Mouse (Mus musculus): ENCODE results near the gene Pcyt1a. TPM values are rescaled to one million over a fixed set of nuclear protein-coding genes. Genes with fewer than 3 reads are reported as not detected.

Gene Pcyt1a
- total RNA-seq, 2 experiments from 2014 or later: 108 to 123 TPM

DNA sequence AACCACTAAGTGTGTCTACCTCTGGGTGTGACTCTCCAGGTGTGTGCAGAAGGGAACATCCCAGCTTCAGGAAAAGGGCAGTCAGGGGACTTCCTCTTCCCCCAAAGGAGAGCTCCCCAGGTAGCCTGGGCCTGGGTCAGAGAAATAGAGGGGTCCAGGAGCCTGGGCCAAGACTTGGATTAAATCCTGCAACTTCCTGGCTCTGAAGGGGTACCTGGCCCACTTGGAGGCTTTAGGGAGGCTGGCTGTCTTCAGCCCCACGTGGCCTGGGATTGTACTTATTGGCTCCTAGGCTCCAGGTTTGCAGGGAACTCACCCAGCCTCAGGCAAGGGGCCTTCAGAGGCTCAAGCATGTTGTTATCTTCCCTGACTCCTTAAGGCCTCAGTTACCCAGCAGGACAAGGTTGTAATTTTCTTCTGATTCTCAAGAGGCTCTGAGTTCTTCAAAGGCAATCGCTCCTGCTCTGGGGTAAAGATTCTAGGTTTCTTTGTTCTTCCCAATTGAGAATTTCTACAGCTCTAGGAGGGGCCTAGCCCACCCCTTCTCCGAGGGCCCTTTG, 77.9 kb downstream of the Pcyt1a start:
- TF ChIP-seq CTCF (IDR thresholded peaks at IDR 0.05): no peak
- Histone ChIP-seq H3K27ac (peak overlapping the region; percentile 68), H3K4me3 (no peak overlapping the region)
- intact Hi-C loops (cut with DNase I): loop anchor here (2.0 to 5.0 kb wide), 2 partner anchors 129 to 174 kb away; no protein-coding TSS in a partner anchor
- no peak for DNase-seq

DNA sequence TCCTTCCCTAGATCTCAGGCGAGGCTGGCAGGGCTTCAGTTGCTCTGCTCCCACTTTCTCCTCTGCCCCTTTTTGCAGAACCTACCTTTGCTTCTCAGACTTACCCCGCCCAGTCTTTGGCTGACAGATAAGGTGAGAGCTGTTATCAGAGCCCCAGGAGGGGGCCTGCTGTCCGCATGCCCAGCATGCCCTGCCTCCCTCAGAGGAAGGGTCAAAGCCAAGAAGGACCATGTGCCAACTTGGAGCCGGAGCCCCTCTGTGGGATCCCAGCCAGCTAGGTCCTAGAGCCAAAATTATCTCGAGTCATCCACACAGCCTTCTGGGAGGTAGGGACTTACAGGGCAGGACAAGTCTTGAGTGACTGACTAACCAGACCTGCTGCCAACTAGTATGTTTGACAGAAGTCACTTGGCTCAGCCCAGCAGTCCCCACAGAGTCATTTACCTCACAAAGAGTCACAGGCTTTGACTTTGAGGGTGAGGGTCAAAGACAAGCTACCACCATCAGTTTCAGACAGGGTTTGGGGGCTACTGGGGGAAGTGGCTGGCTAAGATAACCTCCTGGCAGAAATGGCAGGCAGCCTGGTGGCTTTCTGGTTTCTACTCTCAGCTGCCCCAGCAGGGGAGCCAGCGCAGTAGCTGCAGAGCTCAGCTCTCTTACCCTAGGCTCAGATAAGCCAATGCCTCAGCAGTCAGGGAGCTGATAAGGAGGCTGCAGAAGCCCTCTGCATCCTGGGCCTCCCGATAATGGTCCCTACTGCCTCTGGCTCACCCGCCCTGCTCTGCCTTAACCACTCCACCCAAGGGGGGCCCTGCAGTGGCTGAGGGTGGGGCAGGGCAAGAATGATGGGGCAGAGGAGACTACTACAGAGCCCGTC, 78.6 kb downstream of the Pcyt1a start:
- Histone ChIP-seq H3K4me3 (no peak overlapping the region), H3K27ac (peak overlapping the region; percentile 68)
- peak; percentile 48 for DNase-seq
- intact Hi-C loops (cut with DNase I): loop anchor here (2.0 to 5.0 kb wide), 2 partner anchors 128 to 173 kb away; no protein-coding TSS in a partner anchor
- TF ChIP-seq CTCF (IDR thresholded peaks at IDR 0.05): peak; percentile 7; the same call in 1 of the 2 replicates

DNA sequence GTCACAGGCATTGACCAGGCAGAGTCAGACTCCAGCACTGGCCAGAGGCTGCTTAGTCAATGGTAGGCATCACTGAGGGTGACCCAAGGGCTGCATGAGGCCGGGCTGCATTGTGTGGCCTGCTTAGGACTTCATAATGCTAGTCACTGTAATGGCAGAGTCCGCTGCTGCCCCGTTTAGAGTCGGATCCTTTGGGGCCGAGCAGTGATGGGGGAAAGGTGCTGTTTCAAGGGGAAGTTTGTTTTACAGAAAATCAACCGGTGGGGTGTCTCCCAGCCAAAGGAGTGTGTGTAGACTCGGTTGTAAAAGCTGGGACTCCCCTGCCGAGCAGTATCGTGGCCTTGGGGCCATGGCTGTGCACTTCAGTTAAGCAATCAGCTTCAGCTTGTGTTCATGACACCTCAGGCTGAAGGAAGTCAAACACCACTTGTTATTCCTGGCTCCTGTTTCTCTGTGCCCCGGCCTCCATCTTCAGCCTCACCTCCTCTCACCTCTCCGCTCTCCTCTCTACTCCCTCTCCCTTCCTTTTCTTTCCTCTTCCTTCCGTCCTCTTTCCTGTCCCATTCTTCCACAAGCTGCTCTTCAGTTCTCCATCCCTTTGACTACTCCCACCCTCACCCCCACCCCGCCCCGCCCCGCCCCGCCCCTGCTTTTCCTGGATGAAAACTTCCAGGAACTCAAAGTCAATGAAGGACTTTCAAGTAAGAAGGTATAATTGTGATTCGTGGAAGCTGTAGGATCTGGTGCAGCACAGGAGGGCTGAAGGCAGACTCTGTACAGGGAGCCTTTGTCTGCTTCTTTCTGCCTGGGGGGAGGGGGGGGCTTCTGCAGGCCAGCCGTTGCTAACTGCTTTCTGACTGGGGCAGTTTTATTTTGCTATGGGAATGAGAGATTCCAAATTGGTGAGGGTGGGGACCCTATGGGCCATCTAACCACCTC, 79.9 kb downstream of the Pcyt1a start:
- Histone ChIP-seq H3K4me3 (no peak overlapping the region), H3K27ac (peak overlapping the region; percentile 68; the same call in 1 of the 2 replicates)
- DNase-seq: no peak
- no peak for TF ChIP-seq CTCF (IDR thresholded peaks at IDR 0.05)
- intact Hi-C loops (cut with DNase I): no loop called here

DNA sequence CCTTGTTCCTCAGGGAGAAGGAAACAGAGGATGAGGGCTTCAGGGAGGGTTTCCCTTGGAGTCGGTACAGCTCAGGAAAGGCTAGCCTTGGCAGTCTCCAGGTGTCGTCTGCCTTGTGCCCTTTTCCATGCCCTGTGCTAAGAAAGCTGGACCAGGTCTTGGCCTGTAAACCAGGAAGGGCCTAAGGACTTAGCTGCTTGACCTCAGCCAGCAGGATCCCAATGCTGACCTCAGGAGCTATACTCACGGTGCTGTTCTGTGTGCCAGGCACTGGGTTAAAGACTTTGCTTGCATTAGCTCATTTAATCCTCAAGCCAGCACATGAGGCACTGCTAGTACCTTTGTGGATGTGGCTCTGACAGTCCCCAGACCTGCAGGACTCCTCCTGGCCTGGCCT, 80.6 kb downstream of the Pcyt1a start:
- Histone ChIP-seq H3K4me3 (no peak overlapping the region), H3K27ac (no peak overlapping the region; the same call in 1 of the 2 replicates)
- no peak for DNase-seq
- intact Hi-C loops (cut with DNase I): no loop called here
- no peak for TF ChIP-seq CTCF (IDR thresholded peaks at IDR 0.05)

DNA sequence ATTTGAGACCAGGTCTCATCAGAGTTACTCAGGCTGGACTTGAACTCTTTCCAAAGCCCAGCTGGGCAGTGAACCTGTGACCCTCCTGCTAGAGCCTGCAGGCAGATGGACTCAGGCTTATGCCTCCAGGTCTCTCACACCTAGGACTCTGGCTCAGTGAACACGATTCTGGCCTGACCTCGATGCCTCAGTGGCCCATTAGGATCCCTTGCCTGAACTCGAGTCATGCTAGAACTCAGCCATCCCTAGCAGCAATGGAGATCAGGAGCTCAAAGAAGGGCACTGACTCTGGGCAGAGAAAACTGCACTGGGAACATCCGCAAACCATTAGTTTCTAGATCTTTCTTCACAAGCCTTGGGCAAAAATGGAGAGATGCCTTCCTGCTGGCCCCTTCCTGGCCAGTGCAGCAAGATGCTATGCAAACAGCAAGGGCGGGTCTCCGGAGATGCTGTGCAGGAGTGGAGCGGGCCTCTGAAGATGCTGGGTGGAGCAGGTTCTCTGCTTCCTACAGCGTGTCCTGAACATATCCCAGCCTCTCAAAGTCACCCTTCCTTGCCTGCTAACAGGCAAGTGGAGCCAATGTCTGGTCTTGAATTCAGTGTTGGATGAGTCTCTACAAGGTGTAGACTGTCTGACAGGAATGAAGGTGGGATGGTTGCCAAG, 81.2 kb downstream of the Pcyt1a start:
- TF ChIP-seq CTCF (IDR thresholded peaks at IDR 0.05): no peak
- H3K4me3 ChIP-seq: no peak overlapping the region
- peak overlapping the region; percentile 86 for H3K27ac ChIP-seq
- intact Hi-C loops (cut with DNase I): loop anchor here (2.0 kb wide), 1 partner anchor 177 kb away; no protein-coding TSS in a partner anchor
- no peak for DNase-seq

DNA sequence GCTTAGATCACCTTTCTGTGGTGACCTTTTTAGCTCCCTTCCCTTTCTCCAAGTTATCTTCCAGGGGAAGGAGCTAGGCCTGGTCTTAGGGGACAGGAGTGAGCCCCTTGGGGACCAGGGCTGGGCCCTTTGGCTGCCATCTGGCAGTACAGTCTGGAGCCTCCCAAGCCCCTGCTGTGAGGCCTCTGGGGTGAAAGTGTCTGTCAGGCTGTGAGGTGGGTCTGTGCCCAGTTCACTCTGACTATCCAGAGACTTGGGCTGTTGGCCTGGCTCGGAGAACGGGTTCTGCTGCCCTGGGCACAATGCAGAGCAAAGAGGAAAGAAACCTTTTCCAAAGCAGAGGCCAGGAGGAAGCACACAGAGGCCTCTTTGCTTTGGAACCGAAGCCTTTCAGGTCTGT, 82.2 kb downstream of the Pcyt1a start:
- peak; percentile 57 for DNase-seq
- Histone ChIP-seq H3K27ac (peak overlapping the region; percentile 86), H3K4me3 (no peak overlapping the region)
- intact Hi-C loops (cut with DNase I): loop anchor here (2.0 kb wide), 1 partner anchor 176 kb away; no protein-coding TSS in a partner anchor
- no peak for TF ChIP-seq CTCF (IDR thresholded peaks at IDR 0.05)

DNA sequence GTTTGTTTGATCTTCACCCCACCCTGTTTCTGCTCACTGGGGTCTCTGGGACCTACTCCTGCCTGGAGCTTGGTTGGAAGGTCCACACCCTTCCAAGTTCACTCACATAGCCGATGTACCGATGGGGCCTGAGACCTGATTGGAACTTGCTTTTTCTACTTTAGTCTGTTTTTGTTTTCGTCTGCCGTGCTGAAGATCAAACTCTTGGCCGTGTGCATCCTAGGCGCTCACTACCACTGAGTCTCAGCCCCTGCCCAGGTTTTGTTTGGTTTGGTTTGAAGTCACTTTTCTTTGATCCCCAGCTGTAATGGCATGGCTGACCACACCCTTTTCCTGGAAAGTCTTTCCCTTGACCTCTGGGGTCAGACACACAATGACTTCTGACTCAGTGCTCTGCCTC, 82.7 kb downstream of the Pcyt1a start:
- intact Hi-C loops (cut with DNase I): loop anchor here (2.0 kb wide), 1 partner anchor 175 kb away; no protein-coding TSS in a partner anchor
- H3K27ac ChIP-seq: peak overlapping the region; percentile 86
- DNase-seq: no peak
- TF ChIP-seq CTCF (IDR thresholded peaks at IDR 0.05): no peak
- no peak overlapping the region for H3K4me3 ChIP-seq

DNA sequence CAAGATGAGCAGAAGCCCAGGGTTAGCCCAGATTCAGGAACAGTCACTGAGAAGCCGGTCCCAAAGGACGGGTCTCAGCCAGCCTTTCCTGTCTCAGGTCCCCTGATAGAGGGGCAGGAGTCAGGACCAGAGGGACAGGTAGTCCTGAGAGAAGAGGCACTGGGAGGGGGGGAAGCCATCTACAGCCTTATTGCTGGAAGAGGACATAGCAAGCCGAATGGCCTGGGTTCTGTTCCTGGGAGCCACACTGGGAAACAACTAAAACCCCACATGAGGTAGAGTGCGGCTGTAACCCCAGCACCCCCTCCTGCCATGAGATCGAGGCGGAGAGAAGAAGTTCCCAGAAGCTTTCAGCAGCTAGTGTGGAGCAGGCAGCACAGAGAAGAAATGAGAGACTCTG, 83.2 kb downstream of the Pcyt1a start:
- Histone ChIP-seq H3K4me3 (no peak overlapping the region), H3K27ac (peak overlapping the region; percentile 86; the same call in 1 of the 2 replicates)
- no peak for DNase-seq
- intact Hi-C loops (cut with DNase I): loop anchor here (2.0 kb wide), 1 partner anchor 175 kb away; no protein-coding TSS in a partner anchor
- TF ChIP-seq CTCF (IDR thresholded peaks at IDR 0.05): no peak

DNA sequence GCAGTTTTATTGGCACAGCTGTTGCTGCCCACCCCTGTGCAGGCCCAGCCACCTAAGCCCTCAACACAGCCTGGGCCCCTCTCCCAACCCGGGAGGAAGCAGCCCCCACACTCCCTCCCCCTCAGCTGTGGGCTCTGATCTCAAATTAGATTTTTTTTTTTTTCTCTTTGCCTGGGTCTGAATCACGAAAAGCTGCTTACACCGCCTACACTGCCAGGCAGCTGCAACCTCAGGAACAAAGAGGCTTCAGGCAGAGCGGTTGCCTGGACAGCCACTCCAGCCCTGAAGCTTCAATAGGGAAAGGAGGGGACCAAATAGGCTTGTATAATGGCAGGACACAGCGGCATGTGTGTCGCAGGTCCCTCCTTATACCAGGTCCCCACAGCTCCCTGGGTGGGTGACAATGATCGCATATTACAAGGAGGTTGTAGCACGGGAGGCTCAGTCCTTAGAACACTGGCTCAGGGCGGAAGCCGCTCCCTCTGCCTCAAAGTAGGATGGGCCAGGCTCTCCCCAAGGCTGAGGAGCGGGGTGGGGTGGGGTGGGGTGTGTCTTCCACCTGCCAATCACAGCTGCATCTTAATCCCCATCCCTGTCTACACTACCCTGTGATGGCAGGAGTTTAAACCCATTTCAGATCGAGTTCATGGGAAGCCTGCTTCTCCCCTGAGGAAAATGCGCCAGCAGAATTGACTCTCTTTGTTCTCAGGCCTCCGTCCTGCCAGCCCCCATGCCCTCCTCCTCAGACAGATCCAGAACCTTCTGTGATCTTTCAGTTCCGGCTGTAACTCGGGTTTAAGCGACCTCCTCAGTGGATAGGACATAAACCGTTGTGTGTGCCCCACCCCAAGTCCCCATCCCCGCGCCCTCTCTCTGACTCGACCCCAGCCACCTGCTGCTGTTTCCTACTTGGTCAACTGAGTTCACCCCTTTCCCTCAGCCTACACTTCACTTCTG, 85.6 kb downstream of the Pcyt1a start:
- H3K27ac ChIP-seq: no peak overlapping the region; the same call in 1 of the 2 replicates
- intact Hi-C loops (cut with DNase I): no loop called here
- no peak for TF ChIP-seq CTCF (IDR thresholded peaks at IDR 0.05)
- DNase-seq: no peak
- no peak overlapping the region; the same call in 1 of the 2 replicates for H3K4me3 ChIP-seq

DNA sequence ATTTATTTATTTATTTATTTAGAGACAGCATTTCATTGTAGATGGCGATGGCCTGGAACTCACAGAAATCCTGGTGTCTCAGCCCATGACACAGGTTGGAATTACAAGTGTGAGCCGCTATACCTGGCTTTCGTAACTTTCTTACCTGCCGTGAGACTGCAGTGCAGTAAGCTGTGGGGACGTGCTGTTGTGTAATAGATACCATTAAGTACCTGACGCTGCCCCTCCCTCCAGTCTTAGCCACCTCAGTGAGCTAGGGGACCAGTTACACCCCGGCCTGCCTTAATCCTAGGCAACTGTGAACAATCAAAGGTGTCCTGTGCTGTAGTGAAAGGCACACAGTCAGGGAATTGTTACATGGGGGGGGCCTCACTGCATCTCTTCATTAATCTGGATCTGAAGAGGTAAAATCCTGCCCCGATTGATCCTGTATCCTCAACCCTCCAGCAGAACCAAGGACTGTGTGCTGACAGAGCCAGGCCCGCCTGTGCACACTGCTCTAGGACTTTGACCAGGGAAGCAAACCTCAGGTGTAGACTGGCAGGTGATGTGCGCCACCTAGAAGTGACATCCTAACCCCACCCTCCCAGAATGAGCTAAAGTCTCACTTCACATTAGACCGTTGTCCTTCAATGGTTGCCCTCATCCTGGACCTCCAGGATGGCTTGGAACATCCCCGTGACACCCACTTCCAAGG, 87.2 kb downstream of the Pcyt1a start:
- DNase-seq: no peak
- no peak for TF ChIP-seq CTCF (IDR thresholded peaks at IDR 0.05)
- Histone ChIP-seq H3K27ac (no peak overlapping the region), H3K4me3 (no peak overlapping the region)
- intact Hi-C loops (cut with DNase I): no loop called here

Measured in gastrocnemius, adult 2 months (tissue).